Mouse (Mus musculus) liver, embryonic 14 days (tissue): ENCODE data around the gene Vmn1r28. TPM values are rescaled to one million over a fixed set of nuclear protein-coding genes. Genes with fewer than 3 reads are reported as not detected.

ENCODE experiments used
- polyA plus RNA-seq: library from polyadenylated mRNA; depleted of rRNA; stranded (reverse); fragments of >200 nt; gene quantifications from 2 replicates; pipeline ENCODE4 v1.2.3, GENCODE M21; 2012; rRNA removed

The Vmn1r28 gene
- not detected in 2 replicates for polyA plus RNA-seq

GRCm38 (mm10) chr6:58261737-58262136, at the start of gene Vmn1r28:
TSS of gene Vmn1r28 (plus strand) at chr6:58262037.

GRCm38 (mm10) chr6:58218721-58219120, 43.1 kb upstream of the Vmn1r28 start, which contains the start of gene Vmn1r27:
TSS of gene Vmn1r27 (minus strand) at chr6:58218821.

GRCm38 (mm10) chr6:58301249-58301648, 39.4 kb downstream of the Vmn1r28 start, which contains the start of gene Vmn1r29:
TSS of gene Vmn1r29 (plus strand) at chr6:58301549.

Other genes with a start within 250 kb of the Vmn1r28 start
- gene Vmn1r26, start 246.9 kb upstream of the Vmn1r28 start, polyA plus RNA-seq, result not detected in 2 replicates
- not detected in 2 replicates for gene Vmn1r27, start 43.2 kb upstream of the Vmn1r28 start, polyA plus RNA-seq
- gene Vmn1r29, start 39.5 kb downstream of the Vmn1r28 start, polyA plus RNA-seq, result not detected in 2 replicates
- not detected in 2 replicates for gene Vmn1r30, start 181.3 kb downstream of the Vmn1r28 start, polyA plus RNA-seq
- not detected in 2 replicates for gene Vmn1r31, start 213.3 kb downstream of the Vmn1r28 start, polyA plus RNA-seq